Mouse (Mus musculus): ENCODE measurements around the gene Tmem88.

Gene Tmem88

DNA sequence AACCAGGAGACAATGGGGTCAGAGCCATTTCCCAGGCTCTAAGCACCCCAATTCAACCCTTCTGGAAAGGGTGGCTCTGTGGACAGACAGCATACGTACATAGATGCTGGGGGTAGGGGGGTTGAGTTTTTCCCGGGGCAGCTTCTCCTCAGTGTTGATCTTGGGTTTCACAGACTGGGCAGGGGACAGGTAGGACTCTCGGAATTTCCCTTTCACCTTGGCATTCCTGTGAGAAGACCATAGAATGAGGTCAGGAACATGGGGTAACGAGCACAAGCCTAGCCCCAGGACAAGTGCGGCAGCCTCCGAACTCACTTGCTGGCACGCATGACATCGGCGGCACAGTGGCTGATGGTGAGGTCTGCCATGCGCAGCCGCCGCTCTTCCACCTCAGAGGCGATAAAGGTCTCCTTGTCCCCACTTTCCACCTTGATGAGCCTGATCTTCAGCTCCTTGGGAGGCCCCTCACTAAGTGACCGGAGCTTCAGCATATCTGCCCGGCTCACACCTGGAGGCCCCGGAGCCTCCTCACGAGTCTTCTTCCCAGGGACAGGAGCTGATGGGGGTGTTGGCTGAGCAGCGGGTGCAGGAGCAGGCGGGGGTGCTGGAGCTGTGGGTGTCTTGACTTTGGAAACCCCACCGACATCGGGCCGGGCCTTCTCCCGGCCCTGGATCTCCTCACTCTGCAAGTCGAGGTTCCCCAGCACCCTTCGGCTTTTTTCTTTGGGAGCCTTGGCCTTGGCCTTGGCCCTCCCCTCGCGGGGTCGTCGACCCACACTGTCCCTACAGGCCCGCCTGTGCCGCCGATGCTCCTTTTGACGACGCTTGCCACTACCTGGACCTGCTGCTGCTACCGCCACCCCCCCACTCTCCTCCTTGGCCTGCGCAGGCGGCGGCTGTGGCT lies 5.9 kb upstream of the Tmem88 start:
- DNase-seq (ENCODE audit: low spot score): no peak

DNA sequence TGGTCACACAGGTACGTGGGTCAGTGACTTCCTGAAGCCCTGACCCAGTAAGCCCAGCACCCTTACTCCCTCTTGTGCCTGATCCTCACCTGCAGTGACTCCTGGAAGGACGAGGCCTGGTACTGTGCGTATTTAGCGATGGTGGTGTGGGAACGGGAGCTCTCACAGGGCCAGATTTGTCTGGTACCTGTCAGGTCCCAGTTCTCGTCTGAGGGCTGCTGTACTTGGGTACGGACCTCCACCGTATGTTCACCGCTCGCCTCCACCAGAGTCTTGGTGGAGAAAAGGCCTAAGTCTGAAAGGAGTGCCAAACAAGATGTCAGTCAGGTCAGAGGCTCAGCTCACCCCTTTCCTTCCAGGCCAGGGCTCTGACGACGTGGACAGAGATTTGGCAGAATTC lies 4.0 kb upstream of the Tmem88 start:
- DNase-seq (ENCODE audit: low spot score): no peak

GRCm38 (mm10) chr11:69401210-69401637 lies 3.2 kb upstream of the Tmem88 start:
- DNase-seq (ENCODE audit: low spot score): peak; percentile 83

- DNase-seq (ENCODE audit: low spot score): no peak
These were observed 2.2 kb upstream of the Tmem88 start for GRCm38 (mm10) chr11:69400083-69400850.

DNA sequence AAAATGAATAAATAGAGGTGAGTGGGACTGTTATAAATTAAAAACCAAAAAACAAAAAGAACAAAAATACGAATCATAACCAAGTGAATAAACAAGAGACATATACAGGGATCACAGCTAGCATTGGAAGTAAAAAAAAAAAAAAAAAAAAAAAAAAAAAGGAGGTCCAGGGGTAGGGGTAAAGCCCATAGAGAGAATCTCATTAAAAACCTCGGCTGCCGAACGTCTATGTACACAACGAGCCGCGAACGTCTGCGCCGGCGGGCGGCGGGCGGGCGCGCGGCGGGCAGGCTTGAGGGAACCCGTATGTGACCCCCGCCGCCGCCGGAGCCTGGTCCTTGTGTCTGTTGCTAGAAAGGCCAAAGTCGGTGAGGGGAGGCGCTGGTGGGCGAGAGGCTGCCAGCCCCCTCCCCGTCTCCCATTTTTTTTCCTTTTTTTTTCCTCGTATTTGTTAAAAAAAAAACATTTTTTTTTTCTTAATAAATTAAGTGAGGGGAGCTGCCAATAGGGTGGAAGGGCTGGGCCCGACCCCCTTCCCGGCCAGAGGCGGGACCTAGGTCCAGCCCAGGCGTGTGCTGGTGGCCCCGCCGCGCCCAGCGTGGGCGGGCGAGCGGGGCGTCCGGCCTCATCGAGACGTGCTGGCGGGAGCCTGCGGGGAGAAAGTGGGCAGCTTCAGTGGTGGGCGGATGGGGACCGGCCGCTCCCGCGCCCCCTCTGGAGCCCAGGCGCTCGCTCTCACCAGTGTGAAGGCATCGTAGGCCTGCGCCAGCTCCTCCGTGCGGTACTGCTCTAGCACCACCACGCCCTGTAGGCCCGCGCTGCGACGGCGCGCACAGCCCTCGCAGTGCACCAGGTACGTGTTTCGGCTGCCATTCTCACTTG lies 1.4 kb upstream of the Tmem88 start:
- DNase-seq (ENCODE audit: low spot score): peak; percentile 11

- DNase-seq (ENCODE audit: low spot score): no peak
These were observed 609 bp upstream of the Tmem88 start for GRCm38 (mm10) chr11:69398486-69399200.

DNA sequence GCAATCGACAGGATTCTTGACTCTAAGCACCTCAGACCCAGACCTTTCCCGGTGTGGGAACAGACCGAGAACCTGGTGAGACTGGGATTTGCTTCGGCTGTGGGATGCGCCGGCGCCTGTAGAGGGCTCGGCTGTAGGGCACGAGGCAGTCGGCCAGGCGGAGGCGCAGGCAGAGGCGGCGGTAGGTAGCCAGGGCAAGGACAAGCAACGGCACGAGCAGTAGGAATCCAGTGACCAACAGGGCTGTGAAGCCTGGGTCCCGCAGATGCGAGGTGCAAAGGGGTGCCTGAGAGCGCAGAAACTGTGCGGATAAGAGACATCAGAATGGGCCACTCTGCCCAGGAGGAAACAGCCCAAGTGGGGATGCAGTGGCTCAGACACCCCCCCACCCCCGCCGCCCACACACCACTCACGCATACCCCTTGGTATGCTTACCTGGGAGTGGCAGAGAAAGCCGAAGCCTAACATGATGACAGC lies 415 bp downstream of the Tmem88 start:
- DNase-seq (ENCODE audit: low spot score): peak; percentile 28

- peak; percentile 15 for DNase-seq (ENCODE audit: low spot score)
These were observed 1.3 kb downstream of the Tmem88 start for GRCm38 (mm10) chr11:69396772-69397171.

GRCm38 (mm10) chr11:69395634-69396373 lies 2.2 kb downstream of the Tmem88 start:
- peak; percentile 82 for DNase-seq (ENCODE audit: low spot score)

GRCm38 (mm10) chr11:69395235-69395633 lies 2.8 kb downstream of the Tmem88 start, which contains the start of the genes Naa38 and Cyb5d1:
Naa38 (plus strand) TSS chr11:69395487.
Cyb5d1 (minus strand) TSS chr11:69395631.
- DNase-seq (ENCODE audit: low spot score): peak; percentile 79

DNA sequence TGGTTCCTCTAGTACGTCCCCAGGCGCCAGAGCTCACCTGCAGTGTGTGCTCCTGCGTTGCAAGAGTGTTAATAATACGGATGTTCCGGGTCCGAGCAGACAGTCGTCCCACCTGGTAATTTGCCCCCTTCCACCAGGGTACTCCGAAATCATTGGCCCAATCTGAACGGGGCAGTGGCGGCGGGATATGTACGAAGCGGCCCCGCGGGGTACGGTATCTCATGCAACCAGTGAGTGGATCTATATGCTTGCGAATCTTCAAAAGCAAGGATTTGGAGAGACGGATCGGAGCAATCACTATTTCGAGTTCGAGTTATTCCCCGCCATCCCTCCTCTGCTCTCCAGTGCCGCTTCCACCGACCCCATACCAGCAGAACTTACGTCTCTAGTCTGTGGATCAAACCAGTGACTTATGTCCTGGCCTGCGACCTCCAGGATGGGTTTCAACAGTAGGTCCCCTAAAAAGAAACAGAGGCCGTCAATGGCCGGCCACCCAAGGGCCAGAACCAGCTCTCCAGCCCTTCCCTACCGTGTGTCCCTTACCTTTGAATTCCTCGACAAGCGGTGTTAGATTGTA lies 3.4 kb downstream of the Tmem88 start:
- DNase-seq (ENCODE audit: low spot score): peak; percentile 9

DNA sequence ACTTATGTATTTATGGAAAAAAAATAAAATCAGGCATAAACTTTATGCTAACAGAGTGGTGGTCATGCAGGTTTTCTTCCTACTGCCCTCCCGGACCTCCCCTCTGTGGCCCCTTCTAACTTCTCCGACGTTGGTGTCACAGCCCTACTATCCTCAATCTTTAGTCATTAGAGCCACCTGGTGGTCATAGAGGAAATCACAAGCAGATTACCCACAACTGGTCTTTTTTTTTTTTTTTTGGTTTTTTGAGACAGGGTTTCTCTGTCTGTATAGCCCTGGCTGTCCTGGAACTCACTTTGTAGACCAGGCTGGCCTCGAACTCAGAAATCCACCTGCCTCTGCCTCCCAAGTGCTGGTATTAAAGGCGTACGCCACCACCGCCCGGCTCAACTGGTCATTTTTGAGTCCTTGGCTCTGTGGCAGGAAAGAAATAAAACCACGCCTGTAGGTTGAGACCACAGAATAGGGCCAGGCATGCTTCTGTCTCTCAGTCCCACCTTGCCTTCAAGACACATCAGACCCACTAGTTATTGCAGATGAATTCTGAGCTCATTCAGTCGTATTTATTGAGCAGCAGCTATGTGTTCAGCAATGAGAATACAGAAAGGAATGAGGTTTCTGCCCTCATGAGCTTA lies 7.5 kb downstream of the Tmem88 start:
- peak; percentile 52 for DNase-seq (ENCODE audit: low spot score)

DNA sequence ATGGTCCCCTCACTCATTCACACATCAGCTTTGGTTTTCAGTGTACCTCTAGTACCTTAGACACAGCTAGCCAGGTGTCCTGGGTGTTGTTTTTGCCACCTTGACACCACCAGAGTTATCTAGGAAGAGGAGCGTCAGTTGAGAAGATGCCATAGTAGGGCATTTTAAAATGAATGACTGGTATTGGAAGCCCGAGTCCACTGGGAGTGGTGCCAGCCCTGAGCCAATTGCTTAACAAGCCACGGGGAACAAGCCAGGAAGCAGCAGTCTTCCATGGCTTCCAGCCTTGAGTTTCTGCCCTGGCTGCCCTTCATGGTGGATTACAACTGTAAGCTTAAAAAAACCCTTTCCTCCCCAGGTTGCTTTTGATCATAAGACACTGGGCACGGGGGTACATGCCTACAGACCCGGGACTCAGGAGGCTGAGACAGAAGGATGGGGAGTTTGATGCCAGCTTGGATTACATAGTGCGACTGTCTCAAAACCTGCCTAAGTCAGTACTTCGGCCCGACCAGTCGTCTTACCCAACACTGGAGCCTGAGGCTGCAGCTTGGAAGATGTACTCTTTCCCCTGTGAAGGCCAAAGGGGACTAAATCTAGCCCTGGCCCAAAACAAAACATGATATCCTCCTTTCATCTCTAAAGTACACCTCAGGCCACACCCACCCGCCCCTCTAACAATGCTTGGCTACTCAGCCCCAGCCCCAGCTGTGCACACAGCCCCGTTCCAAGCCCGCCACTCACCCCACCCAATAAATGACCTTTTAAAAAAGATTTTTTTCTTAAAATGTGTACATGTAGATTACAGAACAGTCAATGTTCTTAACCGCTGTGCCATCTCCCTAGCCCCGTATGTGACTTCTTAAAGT lies 8.3 kb downstream of the Tmem88 start:
- DNase-seq (ENCODE audit: low spot score): no peak

DNA sequence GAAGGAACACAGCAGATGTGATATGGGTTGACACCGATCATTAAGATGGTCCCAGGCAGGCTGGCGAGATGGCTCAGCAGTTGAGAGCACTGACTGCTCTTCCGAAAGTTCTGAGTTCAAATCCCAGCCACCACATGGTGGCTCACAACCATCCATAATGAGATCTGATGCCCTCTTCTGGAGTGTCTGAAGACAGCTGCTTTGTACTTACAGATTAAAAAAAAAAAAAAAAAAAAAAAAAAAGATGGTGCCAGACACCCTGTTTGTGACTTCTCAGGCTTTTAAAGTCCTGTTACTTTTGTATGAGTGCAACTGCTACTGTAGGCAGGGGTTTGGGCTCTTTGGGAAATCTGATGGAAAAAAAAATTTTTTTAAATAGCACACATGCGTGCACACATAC lies 9.4 kb downstream of the Tmem88 start:
- DNase-seq (ENCODE audit: low spot score): no peak

GRCm38 (mm10) chr11:69386758-69387157 lies 11.3 kb downstream of the Tmem88 start:
- no peak for DNase-seq (ENCODE audit: low spot score)

DNA sequence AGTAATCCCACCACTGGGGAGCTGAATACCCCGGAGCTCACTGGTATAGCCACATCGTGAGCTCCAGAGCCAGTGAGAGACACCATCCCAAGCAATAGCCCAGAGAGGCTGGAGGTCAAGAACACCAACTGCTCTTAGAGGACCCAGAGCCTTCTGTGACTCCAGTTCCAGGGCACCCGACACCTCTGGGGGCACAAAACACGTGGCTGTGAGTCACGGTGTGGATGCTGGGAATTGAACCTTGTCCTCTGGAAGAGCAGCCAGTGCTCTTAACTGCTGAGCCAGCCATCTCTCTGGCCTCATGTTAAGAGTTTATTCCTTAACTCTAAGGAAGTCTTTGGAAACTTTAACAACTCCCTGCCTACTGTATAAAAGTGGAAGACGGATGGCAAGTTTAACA lies 13.1 kb downstream of the Tmem88 start:
- DNase-seq (ENCODE audit: low spot score): no peak

DNA sequence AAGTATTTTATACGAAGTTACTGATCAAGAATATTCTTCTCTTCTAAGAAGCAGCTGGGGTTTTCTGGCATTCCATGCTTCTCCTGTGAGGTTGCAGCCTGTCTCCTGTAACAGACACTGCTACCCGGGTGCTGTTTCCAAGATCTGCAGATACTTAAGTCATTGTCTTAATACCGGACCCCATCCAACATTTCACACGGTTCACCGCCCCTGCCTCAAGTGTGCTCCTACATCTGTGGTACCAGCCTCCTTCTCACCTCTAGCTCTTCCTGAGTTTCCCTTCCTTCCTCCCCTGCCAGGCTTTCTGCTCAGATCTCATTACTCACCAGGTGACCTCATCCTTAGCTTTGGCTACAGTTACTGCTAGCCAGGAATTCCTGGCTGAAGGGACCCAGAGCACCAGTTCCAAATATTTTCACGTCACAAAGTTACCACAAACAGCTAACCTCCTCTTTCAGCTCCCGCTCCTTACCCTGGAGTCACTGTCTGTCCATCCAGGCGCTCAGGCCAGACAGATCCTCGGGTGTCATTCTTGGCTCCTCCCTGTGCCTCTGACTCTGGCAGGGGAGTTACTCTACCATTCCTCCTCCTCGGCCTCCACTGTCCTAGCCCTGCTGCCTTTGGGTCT lies 15.4 kb downstream of the Tmem88 start:
- no peak for DNase-seq (ENCODE audit: low spot score)

- no peak for DNase-seq (ENCODE audit: low spot score)
These were observed 16.7 kb downstream of the Tmem88 start for GRCm38 (mm10) chr11:69381356-69381755.

Data from urinary bladder, postnatal 25 days (tissue).